Mouse (Mus musculus) limb, embryonic 14.5 days (tissue): ENCODE measurements at regions not wholly inside any gene's neighbourhood (a gene's known extent, or its start where the extent isn't known, plus 50 kb on each side); places are given as distances from the start of the nearest gene placed in this dataset.

Source experiments
- ATAC-seq: fragments of 200-750 bp; cut with Nextera tagmentation; 2 replicates; pipeline ENCODE4 v1.8.0; 2017; ENCODE audit warnings: low read depth, moderate number of reproducible peaks, moderate TSS enrichment; ENCODE audit not compliant: low FRiP score
- DNase-seq: peaks from one replicate; pipeline ENCODE4 v3.0.0-alpha.2; 2015; ENCODE audit warnings: low spot score
- H3K27ac ChIP-seq: fragments of 300-500 bp; sonication (generic); replicated peaks from 2 replicates; pipeline ENCODE4 v1.5.1; 2014; ENCODE audit warnings: low read depth, mild to moderate bottlenecking, low read length, moderate library complexity, mixed read lengths
- H3K27me3 ChIP-seq: fragments of 300-500 bp; sonication (generic); 2 replicates; pipeline ENCODE4 v1.6.1; 2014; ENCODE audit warnings: low read length, mixed read lengths; ENCODE audit not compliant: control insufficient read depth, insufficient read depth
- H3K36me3 ChIP-seq: fragments of 300-500 bp; sonication (generic); 2 replicates; pipeline ENCODE4 v1.6.1; 2014; ENCODE audit warnings: mild to moderate bottlenecking, low read length, moderate library complexity, mixed read lengths; ENCODE audit not compliant: control insufficient read depth, insufficient read depth
- H3K4me1 ChIP-seq: fragments of 300-500 bp; sonication (generic); 2 replicates; pipeline ENCODE4 v1.6.1; 2014; ENCODE audit warnings: antibody characterized with exemption, low read length, mixed read lengths; ENCODE audit not compliant: control insufficient read depth, insufficient read depth
- H3K4me2 ChIP-seq: fragments of 300-500 bp; sonication (generic); replicated peaks from 2 replicates; pipeline ENCODE4 v1.6.1; 2014; ENCODE audit warnings: low read depth, mild to moderate bottlenecking, low read length, moderate library complexity; ENCODE audit not compliant: severe bottlenecking
- H3K4me3 ChIP-seq: fragments of 300-500 bp; sonication (generic); replicated peaks from 2 replicates; pipeline ENCODE4 v1.5.1; 2014; ENCODE audit warnings: low read length
- H3K9ac ChIP-seq: fragments of 300-500 bp; sonication (generic); 2 replicates; pipeline ENCODE4 v1.6.1; 2014; ENCODE audit warnings: mild to moderate bottlenecking, low read depth, low read length, moderate library complexity; ENCODE audit not compliant: severe bottlenecking
- H3K9me3 ChIP-seq: fragments of 300-500 bp; sonication (generic); 2 replicates; pipeline ENCODE4 v1.6.1; 2016; ENCODE audit warnings: low read length; ENCODE audit not compliant: control insufficient read depth
- POLR2A ChIP-seq: fragments of 200-500 bp; IDR thresholded peaks from 2 replicates; pipeline ENCODE4 v1.8.0; 2012; ENCODE audit warnings: inconsistent platforms, mild to moderate bottlenecking, moderate library complexity, borderline replicate concordance; ENCODE audit not compliant: insufficient read depth, insufficient read length; ENCODE audit errors: extremely low read depth
- WGBS: fragments of 180-500 bp; shearing (Covaris S2); extraction: QIAGEN DNeasy Blood & Tissue Kit; methylation state at CpG from one replicate; pipeline ENCODE4 v1.1.7; 2014; 5-methylcytosine and 5-hydroxymethylcytosine counted together

GRCm38 (mm10) chr13:70168906-70169305 lies 366.7 kb downstream of the Med10 start:
- no peak for TF ChIP-seq POLR2A
- WGBS = 86% methylated on average over 3 of the region's 3 CpGs
- Histone ChIP-seq H3K9ac (no peak overlapping the region), H3K9me3 (no peaks in the 10 kb centered on the region), H3K27ac (no peak overlapping the region), H3K36me3 (no peaks in the 10 kb centered on the region), H3K4me3 (no peak overlapping the region), H3K4me1 (no peaks in the 10 kb centered on the region), H3K27me3 (no peaks in the 10 kb centered on the region), H3K4me2 (no peak overlapping the region)
- no peak for DNase-seq
- ATAC-seq = no peak

DNA sequence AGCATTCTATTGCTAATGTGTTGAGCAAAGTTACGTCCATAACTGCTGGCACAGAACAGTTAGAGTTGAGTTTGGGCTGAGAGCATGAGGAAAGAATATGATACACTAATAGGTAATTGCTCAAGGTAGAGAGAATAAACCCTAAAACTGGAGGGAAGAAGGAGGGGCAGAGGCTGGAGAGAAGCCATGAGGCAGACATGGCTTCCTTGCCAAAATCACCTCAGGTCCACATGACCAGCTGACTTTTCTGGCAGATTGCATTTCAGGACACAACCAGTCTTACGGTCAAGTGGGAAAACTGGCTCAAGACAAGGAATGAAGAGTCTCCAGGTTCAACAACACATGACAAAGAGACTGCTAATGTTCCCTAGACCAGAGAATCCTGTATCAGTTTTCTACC lies 374.9 kb downstream of the Med10 start:
- Histone ChIP-seq H3K4me3 (no peak overlapping the region), H3K4me2 (no peak overlapping the region), H3K9ac (no peak overlapping the region), H3K36me3 (no peaks in the 10 kb centered on the region), H3K27me3 (no peaks in the 10 kb centered on the region), H3K9me3 (no peaks in the 10 kb centered on the region), H3K27ac (no peak overlapping the region), H3K4me1 (0 out of 2 replicates have a peak, but pooled peaks cover 2% of the 10 kb centered on the region)
- no peak for TF ChIP-seq POLR2A
- ATAC-seq (no peak), DNase-seq (no peak)
- WGBS = 81% methylated on average over 2 of the region's 2 CpGs

- Histone ChIP-seq H3K36me3 (no peaks in the 10 kb centered on the region), H3K9me3 (no peaks in the 10 kb centered on the region), H3K4me3 (no peak overlapping the region), H3K4me2 (no peak overlapping the region), H3K9ac (no peak overlapping the region), H3K4me1 (0 out of 2 replicates have a peak, but pooled peaks cover 2% of the 10 kb centered on the region), H3K27me3 (no peaks in the 10 kb centered on the region), H3K27ac (no peak overlapping the region)
- ATAC-seq = peak; percentile 50
- peak; percentile 52 for DNase-seq
- TF ChIP-seq POLR2A = no peak
- 13% methylated on average over 8 of the region's 8 CpGs for WGBS
Observed at GRCm38 (mm10) chr13:70178073-70178491, 375.9 kb downstream of the Med10 start.

DNA sequence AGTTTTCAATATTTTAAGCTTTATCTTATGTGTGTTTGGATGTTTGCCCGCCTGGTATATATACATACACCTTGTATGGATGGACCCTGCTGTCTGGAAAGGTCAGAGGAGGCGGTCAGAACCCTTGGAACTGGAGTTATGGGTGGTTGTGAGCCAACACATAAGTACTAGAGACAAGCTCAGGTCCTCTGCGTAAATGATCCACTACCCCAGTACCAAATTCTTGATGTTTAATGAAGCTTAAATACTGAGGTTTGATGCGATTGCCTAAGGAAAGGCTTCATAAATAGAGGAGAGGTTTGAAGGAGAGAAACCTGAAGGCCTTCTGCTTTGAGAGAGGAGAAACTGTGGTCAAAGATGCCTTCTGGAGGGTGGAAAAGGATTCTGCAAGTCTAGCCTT lies 388.8 kb downstream of the Med10 start:
- TF ChIP-seq POLR2A = no peak
- ATAC-seq (no peak), DNase-seq (no peak)
- Histone ChIP-seq H3K27ac (no peak overlapping the region), H3K36me3 (no peaks in the 10 kb centered on the region), H3K4me3 (no peak overlapping the region), H3K4me2 (no peak overlapping the region), H3K27me3 (no peaks in the 10 kb centered on the region), H3K9ac (no peak overlapping the region), H3K9me3 (no peaks in the 10 kb centered on the region), H3K4me1 (no peaks in the 10 kb centered on the region)
- WGBS = 86% methylated on average over 4 of the region's 4 CpGs

- H3K9ac ChIP-seq = no peak overlapping the region
- ATAC-seq (no peak), DNase-seq (no peak)
- 53% methylated on average over 13 of the region's 13 CpGs for WGBS
- no peak for TF ChIP-seq POLR2A
- H3K4me3 ChIP-seq = no peak overlapping the region
- H3K9me3 ChIP-seq = no peaks in the 10 kb centered on the region
- no peak overlapping the region for H3K27ac ChIP-seq
- H3K36me3 ChIP-seq = no peaks in the 10 kb centered on the region
- H3K4me1 ChIP-seq = no peaks in the 10 kb centered on the region
- no peaks in the 10 kb centered on the region for H3K27me3 ChIP-seq
- no peak overlapping the region for H3K4me2 ChIP-seq
Observed at GRCm38 (mm10) chr13:70192101-70193025, 390.2 kb downstream of the Med10 start.
